In the genomic region with DNA sequence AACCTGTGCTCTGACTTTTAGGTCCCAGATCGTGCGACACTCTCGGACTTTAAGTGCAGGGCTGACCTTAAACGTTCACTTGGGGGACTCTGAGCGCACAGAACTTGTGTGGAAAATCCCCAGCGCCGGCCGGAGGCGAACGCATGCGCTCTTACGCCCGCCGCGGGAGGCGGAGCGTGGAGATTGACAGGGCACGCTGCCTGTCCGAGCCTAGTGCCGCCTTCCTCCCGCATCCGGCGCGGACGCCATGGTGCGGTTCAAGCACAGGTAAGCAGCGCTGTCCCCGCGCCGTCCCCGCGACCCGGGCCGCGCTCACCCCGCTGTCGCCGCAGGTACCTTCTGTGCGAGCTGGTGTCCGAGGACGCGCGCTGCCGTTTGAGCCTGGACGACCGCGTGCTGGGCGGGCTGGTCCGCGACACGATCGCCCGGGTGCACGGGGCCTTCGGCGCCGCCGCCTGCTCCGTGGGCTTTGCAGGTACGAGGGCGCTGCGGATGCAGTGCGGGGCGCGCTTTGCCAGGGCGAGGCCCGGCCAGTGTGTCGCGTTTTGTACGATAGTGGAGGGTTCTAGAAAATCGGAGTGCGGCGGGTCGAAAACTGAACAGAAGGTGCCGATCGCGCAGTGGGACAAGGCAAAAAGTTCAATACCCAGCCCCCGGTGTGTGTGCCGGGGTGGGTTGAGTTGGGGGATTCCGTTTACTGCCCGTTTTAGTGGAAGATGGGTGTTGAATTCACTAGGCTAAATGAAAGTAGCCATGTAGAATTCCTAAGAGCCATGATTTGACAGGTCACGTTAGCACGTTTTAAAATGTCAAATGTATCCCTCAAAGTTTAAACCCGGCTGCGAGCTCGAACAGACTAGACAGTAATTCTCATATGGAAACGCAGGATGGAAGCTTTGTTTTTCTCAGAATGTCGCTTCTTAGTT, we compare ENCODE assay signal across 8 mouse cellular contexts. TPM values are rescaled to one million over a fixed set of nuclear protein-coding genes. Genes with fewer than 3 reads are reported as not detected.
DNase-seq lines count a peak whose midpoint lies in the region; ATAC-seq and TF ChIP-seq lines count a peak whose summit lies in the region.

No protein-coding gene starts in this region.

- ATAC-seq in heart, embryonic 15.5 days (replicated peaks; ENCODE audit: insufficient number of reproducible peaks, insufficient read depth, low FRiP score, low read depth): peak; percentile 84
- peak; percentile 86 for ATAC-seq in liver, embryonic 14.5 days (ENCODE audit: insufficient read depth)
- peak; percentile 71 for ATAC-seq in neural tube, embryonic 11.5 days (ENCODE audit: insufficient read depth, low FRiP score, low TSS enrichment)
- ATAC-seq in stomach, postnatal 0 days (ENCODE audit: low FRiP score, low TSS enrichment): peak; percentile 80

- peaks cover 31% of the 10 kb centered on the region for H3K36me3 ChIP-seq in heart, embryonic 15.5 days
- peaks cover 34% of the 10 kb centered on the region for H3K36me3 ChIP-seq in liver, embryonic 14.5 days (replicated peaks; ENCODE audit: control insufficient read depth, insufficient read depth, low read depth)
- peaks cover 17% of the 10 kb centered on the region for H3K36me3 ChIP-seq in neural tube, embryonic 11.5 days (ENCODE audit: control insufficient read depth, insufficient read depth, low read length)
- peaks cover 18% of the 10 kb centered on the region for H3K36me3 ChIP-seq in stomach, postnatal 0 days (ENCODE audit: control insufficient read depth, insufficient read depth, low read length)

- peak overlapping the region; percentile 92 for H3K4me3 ChIP-seq in brown adipose tissue, adult 24 weeks (ENCODE audit: insufficient read depth, low read depth, low read length)
- H3K4me3 ChIP-seq in heart, embryonic 15.5 days: peak overlapping the region; percentile 74
- H3K4me3 ChIP-seq in liver, embryonic 14.5 days (ENCODE audit: insufficient read depth in 1 of 2, low read depth in 2 of 2, low read length in 2 of 2): peak overlapping the region; percentile 77 to 94
- H3K4me3 ChIP-seq in neural tube, embryonic 11.5 days (ENCODE audit: low read depth, low read length): peak overlapping the region; percentile 83
- H3K4me3 ChIP-seq in stomach, postnatal 0 days (ENCODE audit: low read depth, low read length): peak overlapping the region; percentile 83

- peak overlapping the region; percentile 92 for H3K27ac ChIP-seq in brown adipose tissue, adult 24 weeks (replicated peaks; ENCODE audit: low read depth, low read length)
- peak overlapping the region; percentile 75 for H3K27ac ChIP-seq in heart, embryonic 15.5 days
- peak overlapping the region; percentile 47 for H3K27ac ChIP-seq in liver, embryonic 14.5 days
- H3K27ac ChIP-seq in neural tube, embryonic 11.5 days (ENCODE audit: low read depth, low read length): no peak overlapping the region
- H3K27ac ChIP-seq in stomach, postnatal 0 days (replicated peaks): peak overlapping the region; percentile 56

- H3K9ac ChIP-seq in heart, embryonic 15.5 days: peak overlapping the region; percentile 76
- peak overlapping the region; percentile 75 for H3K9ac ChIP-seq in liver, embryonic 14.5 days (replicated peaks)
- peak overlapping the region; percentile 74 for H3K9ac ChIP-seq in neural tube, embryonic 11.5 days (ENCODE audit: low read length)
- H3K9ac ChIP-seq in stomach, postnatal 0 days (ENCODE audit: low read length): peak overlapping the region; percentile 76

- peaks cover 4% of the 10 kb centered on the region; the same call in 1 of the 2 replicates for H3K4me1 ChIP-seq in brown adipose tissue, adult 24 weeks (ENCODE audit: control insufficient read depth, insufficient read depth, insufficient read length, low read length)
- H3K4me1 ChIP-seq in heart, embryonic 15.5 days (replicated peaks): peaks cover 22% of the 10 kb centered on the region
- peaks cover 4 to 12% of the 10 kb centered on the region in 2 experiments; a peak in 3 of 4 replicates for H3K4me1 ChIP-seq in liver, embryonic 14.5 days (replicated peaks; ENCODE audit: control insufficient read depth in 2 of 2, insufficient read depth in 2 of 2, low read length in 1 of 2)
- H3K4me1 ChIP-seq in neural tube, embryonic 11.5 days (ENCODE audit: control insufficient read depth, insufficient read depth, low read length): peaks cover 11% of the 10 kb centered on the region
- H3K4me1 ChIP-seq in stomach, postnatal 0 days (replicated peaks; ENCODE audit: control insufficient read depth, insufficient read depth): no peaks in the 10 kb centered on the region

- peaks cover 6% of the 10 kb centered on the region; the same call in 1 of the 2 replicates for H3K27me3 ChIP-seq in heart, embryonic 15.5 days
- H3K27me3 ChIP-seq in liver, embryonic 14.5 days (ENCODE audit: control insufficient read depth, insufficient read depth, low read length): peaks cover 19% of the 10 kb centered on the region
- H3K27me3 ChIP-seq in neural tube, embryonic 11.5 days (ENCODE audit: control insufficient read depth, insufficient read depth, low read length): peaks cover 8% of the 10 kb centered on the region
- no peaks in the 10 kb centered on the region for H3K27me3 ChIP-seq in stomach, postnatal 0 days (ENCODE audit: control insufficient read depth, insufficient read depth, low read length)

- H3K4me2 ChIP-seq in heart, embryonic 15.5 days: peak overlapping the region; percentile 70
- peak overlapping the region; percentile 93 for H3K4me2 ChIP-seq in liver, embryonic 14.5 days (ENCODE audit: low read depth)
- H3K4me2 ChIP-seq in neural tube, embryonic 11.5 days (ENCODE audit: low read depth): peak overlapping the region; percentile 85
- H3K4me2 ChIP-seq in stomach, postnatal 0 days (replicated peaks; ENCODE audit: low read depth): peak overlapping the region; percentile 96

- no peak for TF ChIP-seq CTCF in liver, embryonic 14.5 days (IDR thresholded peaks at IDR 0.05; ENCODE audit: low read depth)
- TF ChIP-seq CTCF in stomach, postnatal 0 days (IDR thresholded peaks at IDR 0.05; ENCODE audit: low read depth): no peak

- peak; percentile 95 for DNase-seq in CD4-positive, CD25-positive, alpha-beta regulatory T cell, adult 2 months (ENCODE audit: low read depth, low spot score)
- peak; percentile 77 for DNase-seq in fibroblast of lung, adult 2 months (ENCODE audit: low read depth)
- peak; percentile 94 to 97 for DNase-seq in kidney, postnatal 25 days
- DNase-seq in liver, embryonic 14.5 days (ENCODE audit: low read depth in 3 of 3, low spot score in 3 of 3): peak; percentile 79 to 87 (median 81)
- DNase-seq in neural tube, embryonic 11.5 days (ENCODE audit: low spot score): peak; percentile 92
- peak; percentile 93 for DNase-seq in stomach, postnatal 0 days (ENCODE audit: low spot score)

- H3K9me3 ChIP-seq in heart, embryonic 15.5 days (replicated peaks): no peaks in the 10 kb centered on the region
- H3K9me3 ChIP-seq in liver, embryonic 14.5 days (ENCODE audit: control insufficient read depth, low read length): no peaks in the 10 kb centered on the region
- H3K9me3 ChIP-seq in neural tube, embryonic 11.5 days (ENCODE audit: control insufficient read depth, low read length): no peaks in the 10 kb centered on the region
- H3K9me3 ChIP-seq in stomach, postnatal 0 days (ENCODE audit: control insufficient read depth, low read length): no peaks in the 10 kb centered on the region

- WGBS in heart, embryonic 15.5 days: under 1% methylated on average over 88 of the region's 88 CpGs
- under 1% methylated on average over 88 of the region's 88 CpGs for WGBS in liver, embryonic 14.5 days (ENCODE audit: insufficient replicate concordance)
- WGBS in neural tube, embryonic 11.5 days: under 1% methylated on average over 88 of the region's 88 CpGs
- under 1% methylated on average over 83 of the region's 88 CpGs for WGBS in stomach, postnatal 0 days

- no peak for TF ChIP-seq EP300 in liver, embryonic 14.5 days (IDR thresholded peaks at IDR 0.05; ENCODE audit: low read depth)
- no peak for TF ChIP-seq EP300 in stomach, postnatal 0 days (optimal IDR thresholded peaks at IDR 0.05)

RNA-seq across cellular contexts. Expression of a gene that starts 2.4 kb away (rescaled TPM):
- polyA plus RNA-seq in brown adipose tissue, adult 24 weeks (2012; ENCODE audit: insufficient read depth, insufficient read length, missing spikeins): 187 and 188 TPM in 2 replicates
- 56.2 and 60.3 TPM in 2 replicates for polyA plus RNA-seq in heart, embryonic 15.5 days (2015; fragmentation: Nextera tagmentation; extraction: Ambion mirVana)
- polyA plus RNA-seq in liver, embryonic 14.5 days (2012; rRNA removed): 45.0 and 55.2 TPM in 2 replicates
- polyA plus RNA-seq in liver, embryonic 14.5 days (2014; fragmentation: Nextera tagmentation; extraction: Ambion mirVana): 95.5 and 106 TPM in 2 replicates
- 121 and 122 TPM in 2 replicates for polyA plus RNA-seq in neural tube, embryonic 11.5 days (2014; fragmentation: Nextera tagmentation; extraction: Ambion mirVana)
- 83.9 and 85.3 TPM in 2 replicates for polyA plus RNA-seq in stomach, postnatal 0 days (2015; fragmentation: Nextera tagmentation; extraction: Ambion mirVana)

RNA-seq across cellular contexts. Expression of a gene that starts 34.6 kb away (rescaled TPM):
- polyA plus RNA-seq in brown adipose tissue, adult 24 weeks (2012; ENCODE audit: insufficient read depth, insufficient read length, missing spikeins): 122 and 124 TPM in 2 replicates
- polyA plus RNA-seq in heart, embryonic 15.5 days (2015; fragmentation: Nextera tagmentation; extraction: Ambion mirVana): 131 and 156 TPM in 2 replicates
- polyA plus RNA-seq in liver, embryonic 14.5 days (2012; rRNA removed): 84.1 and 97.0 TPM in 2 replicates
- polyA plus RNA-seq in liver, embryonic 14.5 days (2014; fragmentation: Nextera tagmentation; extraction: Ambion mirVana): 60.2 and 68.3 TPM in 2 replicates
- 106 and 119 TPM in 2 replicates for polyA plus RNA-seq in neural tube, embryonic 11.5 days (2014; fragmentation: Nextera tagmentation; extraction: Ambion mirVana)
- polyA plus RNA-seq in stomach, postnatal 0 days (2015; fragmentation: Nextera tagmentation; extraction: Ambion mirVana): 84.0 and 93.0 TPM in 2 replicates

RNA-seq across cellular contexts. Expression of a gene that starts 41.4 kb away (rescaled TPM):
- 95.7 and 103 TPM in 2 replicates for polyA plus RNA-seq in brown adipose tissue, adult 24 weeks (2012; ENCODE audit: insufficient read depth, insufficient read length, missing spikeins)
- polyA plus RNA-seq in heart, embryonic 15.5 days (2015; fragmentation: Nextera tagmentation; extraction: Ambion mirVana): 72.3 and 83.3 TPM in 2 replicates
- polyA plus RNA-seq in liver, embryonic 14.5 days (2012; rRNA removed): 8.2 and 10.3 TPM in 2 replicates
- polyA plus RNA-seq in liver, embryonic 14.5 days (2014; fragmentation: Nextera tagmentation; extraction: Ambion mirVana): 28.4 and 28.7 TPM in 2 replicates
- 58.5 and 61.0 TPM in 2 replicates for polyA plus RNA-seq in neural tube, embryonic 11.5 days (2014; fragmentation: Nextera tagmentation; extraction: Ambion mirVana)
- polyA plus RNA-seq in stomach, postnatal 0 days (2015; fragmentation: Nextera tagmentation; extraction: Ambion mirVana): 32.6 and 32.9 TPM in 2 replicates

RNA-seq across cellular contexts. Expression of a gene that starts 43.9 kb away (rescaled TPM):
- polyA plus RNA-seq in brown adipose tissue, adult 24 weeks (2012; ENCODE audit: insufficient read depth, insufficient read length, missing spikeins): 1.0 and 1.3 TPM in 2 replicates
- 0.96 and 1.2 TPM in 2 replicates for polyA plus RNA-seq in heart, embryonic 15.5 days (2015; fragmentation: Nextera tagmentation; extraction: Ambion mirVana)
- polyA plus RNA-seq in liver, embryonic 14.5 days (2012; rRNA removed): 0.13 and 0.26 TPM in 2 replicates
- polyA plus RNA-seq in liver, embryonic 14.5 days (2014; fragmentation: Nextera tagmentation; extraction: Ambion mirVana): 0.14 TPM in 1 of 2 replicates, not detected in the other
- 11.4 and 12.3 TPM in 2 replicates for polyA plus RNA-seq in neural tube, embryonic 11.5 days (2014; fragmentation: Nextera tagmentation; extraction: Ambion mirVana)
- 0.44 and 0.67 TPM in 2 replicates for polyA plus RNA-seq in stomach, postnatal 0 days (2015; fragmentation: Nextera tagmentation; extraction: Ambion mirVana)
